Mouse (Mus musculus): ENCODE measurements around the gene Gm16223. TPM values are rescaled to one million over a fixed set of nuclear protein-coding genes. Genes with fewer than 3 reads are reported as not detected.

Gm16223 gene
- total RNA-seq, 1 experiment from 2014 or later, result not detected

DNA sequence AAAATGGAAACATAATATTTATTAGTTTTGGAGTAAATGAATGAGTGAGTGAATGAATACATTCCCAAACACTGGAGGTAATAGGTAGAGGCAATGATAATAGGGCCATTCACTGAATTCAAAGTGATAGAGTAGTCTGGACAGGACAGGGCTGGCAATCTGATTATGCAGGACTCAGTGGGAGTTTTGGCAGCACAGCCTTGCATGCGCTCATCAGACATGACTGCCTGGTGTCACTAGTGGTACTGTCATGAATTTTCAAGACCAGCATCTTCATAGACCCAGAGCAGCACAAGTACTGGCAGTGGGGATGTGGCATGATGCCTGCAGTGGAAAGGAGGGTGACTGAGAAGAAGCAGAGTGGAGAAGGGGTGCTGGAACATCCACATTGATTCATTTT, 157.1 kb downstream of the Gm16223 start:
- no peak for DNase-seq

DNA sequence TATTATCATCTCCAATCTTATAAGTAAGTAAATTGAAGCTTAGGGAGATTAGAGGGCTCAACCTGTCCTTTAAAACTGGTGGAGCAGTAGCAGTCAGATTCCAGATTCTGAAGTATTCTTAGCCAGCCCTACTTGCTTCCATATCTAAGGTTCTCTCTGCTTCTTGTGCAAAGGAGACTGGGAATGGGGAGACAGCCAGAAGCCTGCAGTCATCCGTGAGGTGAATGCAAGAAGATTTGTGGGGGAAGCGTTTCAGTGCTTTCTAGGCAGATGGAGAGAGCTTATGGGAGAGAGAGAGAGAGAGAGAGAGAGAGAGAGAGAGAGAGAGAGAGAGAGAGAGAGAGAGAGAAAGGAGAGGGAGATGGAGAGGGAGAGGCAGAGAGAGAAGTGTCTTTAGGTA, 160.9 kb downstream of the Gm16223 start:
- no peak for DNase-seq

DNA sequence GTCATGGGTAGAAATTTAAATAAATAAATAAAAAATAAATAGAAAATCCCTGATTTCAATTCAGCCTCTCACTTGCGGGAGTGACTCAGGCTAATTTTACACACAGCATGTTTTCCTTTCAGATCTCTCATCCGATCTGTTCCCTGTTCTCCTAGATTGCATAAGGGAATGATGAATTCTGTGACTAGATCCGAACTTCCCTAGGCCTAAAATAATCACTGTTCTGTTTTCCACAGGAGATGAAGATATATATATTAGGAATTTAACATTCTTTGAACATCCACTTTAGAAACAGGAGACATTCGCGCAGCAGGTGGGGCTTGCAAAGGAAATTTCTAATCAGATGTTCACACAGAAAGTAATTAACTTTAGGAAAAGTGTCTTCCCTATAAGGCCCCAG, 171.5 kb downstream of the Gm16223 start:
- DNase-seq, result no peak

- no peak for DNase-seq
Observed at GRCm38 (mm10) chr5:42239806-42240205, 172.0 kb downstream of the Gm16223 start.

DNA sequence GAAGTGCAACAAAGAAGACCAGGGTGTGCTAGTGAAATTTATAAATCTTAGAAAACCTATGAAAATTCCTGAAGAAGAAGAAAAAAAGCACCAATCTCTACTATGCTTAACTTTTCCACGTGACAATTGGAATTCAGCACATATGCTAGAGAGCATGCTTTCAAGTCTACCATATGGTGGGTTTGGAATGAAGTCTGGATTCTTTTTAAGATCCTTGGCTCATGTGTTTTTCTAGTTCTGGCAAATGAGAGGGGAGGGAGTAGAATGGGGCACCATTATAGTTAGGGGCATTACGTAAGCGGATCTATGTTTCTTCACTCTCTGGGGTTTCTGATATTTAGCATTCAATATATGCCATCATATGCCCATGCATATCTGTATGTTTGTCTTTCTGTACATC, 182.6 kb downstream of the Gm16223 start:
- no peak for DNase-seq

Other genes starting within 250 kb of the Gm16223 start
- 42.9 and 43.3 TPM in 2 replicates for gene Bod1l, start 223.6 kb upstream of the Gm16223 start, total RNA-seq (2021)